Mouse (Mus musculus): ENCODE results near the gene Wdr81.

DNA sequence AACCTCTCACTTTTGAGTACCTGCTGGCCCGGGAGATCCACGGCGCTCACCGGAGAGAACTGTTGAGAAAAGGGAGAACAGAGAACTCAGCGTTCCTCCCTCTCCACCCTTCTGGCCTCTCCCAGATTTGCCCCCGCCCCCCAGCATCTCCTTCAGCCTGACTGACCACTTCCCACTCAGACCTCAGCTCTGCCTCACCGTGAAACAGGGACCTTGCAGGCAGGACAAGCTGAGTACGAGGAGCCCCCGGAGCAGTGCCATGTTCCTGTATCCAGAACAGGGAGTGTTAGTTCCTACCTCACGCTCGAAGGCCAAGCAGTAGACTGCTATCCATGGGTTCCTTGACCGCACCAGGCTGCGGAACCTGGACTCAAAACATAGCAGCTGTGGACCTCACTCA is 16.3 kb downstream of the Wdr81 start:
- TF ChIP-seq CTCF (IDR thresholded peaks at IDR 0.05; ENCODE audit: low read depth) = no peak
- no peak for TF ChIP-seq EP300 (IDR thresholded peaks at IDR 0.05; ENCODE audit: low read depth)
